12 mouse cellular contexts compared by ENCODE assay signal in the genomic region with DNA sequence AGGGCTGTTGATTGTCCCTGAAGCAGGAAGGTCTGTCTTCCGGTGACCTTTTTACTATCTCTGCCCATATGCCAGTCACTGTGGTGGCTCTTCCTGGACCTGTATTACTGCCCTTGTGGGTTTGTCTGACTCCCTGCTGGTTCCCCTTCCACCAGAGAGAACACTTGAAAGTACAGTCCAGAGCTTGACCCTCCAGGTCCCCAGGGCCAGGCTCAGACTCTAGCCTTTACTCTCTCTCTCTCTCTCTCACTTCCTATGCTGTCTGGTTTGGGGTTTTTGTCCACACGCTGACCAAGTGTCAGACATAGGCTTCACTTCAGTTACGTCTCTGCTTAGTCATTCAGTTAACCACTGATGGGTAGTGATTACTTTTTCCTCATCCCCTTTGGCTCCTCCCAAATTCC. TPM values are rescaled to one million over a fixed set of nuclear protein-coding genes. Genes with fewer than 3 reads are reported as not detected.
DNase-seq lines count a peak whose midpoint lies in the region; ATAC-seq and TF ChIP-seq lines count a peak whose summit lies in the region.
"Had no signal": no experiment of that assay in that cellular context is flagged by ENCODE, and none has a peak within 500 bp of the region (broad histone marks: within the 10 kb centered on the region; RNA-seq: fewer than 3 reads in every experiment).

No protein-coding gene starts in this region.

- no peak for TF ChIP-seq POLR2A in MEL (IDR thresholded peaks at IDR 0.05; ENCODE audit: control insufficient read depth in 1 of 2, insufficient read depth in 1 of 2, low read depth in 1 of 2, low read length in 2 of 2, poor library complexity in 1 of 2)

- ATAC-seq in kidney, embryonic 15.5 days (replicated peaks; ENCODE audit: low FRiP score) = no peak
- no peak for ATAC-seq in liver, embryonic 13.5 days (ENCODE audit: low read depth)
- ATAC-seq in midbrain, embryonic 16.5 days = no peak
- ATAC-seq: intestine, postnatal 0 days had no signal

- no peak overlapping the region for H3K4me3 ChIP-seq in kidney, embryonic 15.5 days (replicated peaks)
- H3K4me3 ChIP-seq in MEL (ENCODE audit: control insufficient read depth in 1 of 2, insufficient read depth in 1 of 2, low read depth in 2 of 2, low read length in 2 of 2) = no peak overlapping the region
- H3K4me3 ChIP-seq in liver, embryonic 13.5 days (replicated peaks) = no peak overlapping the region
- no peak overlapping the region for H3K4me3 ChIP-seq in midbrain, embryonic 16.5 days (ENCODE audit: low read depth, low read length)

- 80% methylated on average over 3 of the region's 3 CpGs for WGBS in kidney, embryonic 15.5 days
- 29% methylated on average over 3 of the region's 3 CpGs for WGBS in liver, embryonic 13.5 days (ENCODE audit: insufficient replicate concordance)
- WGBS in midbrain, embryonic 16.5 days = 85% methylated on average over 3 of the region's 3 CpGs

- H3K4me1 ChIP-seq in kidney, embryonic 15.5 days = peaks cover 19% of the 10 kb centered on the region
- H3K4me1 ChIP-seq in MEL (ENCODE audit: control insufficient read depth in 1 of 2, insufficient read depth in 2 of 2, low read length in 2 of 2) = peaks cover 37 to 65% of the 10 kb centered on the region in 2 experiments
- H3K4me1 ChIP-seq in liver, embryonic 13.5 days (replicated peaks) = peaks cover 28% of the 10 kb centered on the region
- H3K4me1 ChIP-seq in midbrain, embryonic 16.5 days (ENCODE audit: control insufficient read depth, insufficient read depth, low read length) = no peaks in the 10 kb centered on the region

- no peak for DNase-seq in kidney, adult 18-20 months
- DNase-seq in 416B (ENCODE audit: low read depth) (peak; percentile 97), MEL (ENCODE audit: low read depth, low spot score) (no peak)
- no peak for DNase-seq in liver, embryonic 13.5 days
- no peak for DNase-seq in left cerebral cortex, adult 8-10 months (ENCODE audit: low spot score in 2 of 2)
- no peak for DNase-seq in urinary bladder, postnatal 14 days (ENCODE audit: low spot score)
- DNase-seq: cerebellum, postnatal 14 days; midbrain, embryonic 14.5 days had no signal

- H3K9me3 ChIP-seq in kidney, embryonic 15.5 days (replicated peaks) = no peaks in the 10 kb centered on the region
- no peaks in the 10 kb centered on the region for H3K9me3 ChIP-seq in MEL (replicated peaks; ENCODE audit: insufficient read depth, low read length)
- 0 out of 2 replicates have a peak, but pooled peaks cover 4% of the 10 kb centered on the region for H3K9me3 ChIP-seq in liver, embryonic 13.5 days (replicated peaks)
- H3K9me3 ChIP-seq in midbrain, embryonic 16.5 days (replicated peaks; ENCODE audit: control insufficient read depth, low read length, poor library complexity, severe bottlenecking) = no peaks in the 10 kb centered on the region

- TF ChIP-seq RAD21 in MEL (IDR thresholded peaks at IDR 0.05; ENCODE audit: low read depth, low read length) = no peak

- H3K4me2 ChIP-seq in kidney, embryonic 15.5 days = no peak overlapping the region
- no peak overlapping the region for H3K4me2 ChIP-seq in liver, embryonic 13.5 days
- H3K4me2 ChIP-seq in midbrain, embryonic 16.5 days (ENCODE audit: low read length) = no peak overlapping the region

- H3K27me3 ChIP-seq in kidney, embryonic 15.5 days = no peaks in the 10 kb centered on the region
- no peaks in the 10 kb centered on the region for H3K27me3 ChIP-seq in MEL (ENCODE audit: control insufficient read depth in 1 of 2, insufficient read depth in 2 of 2, low read length in 2 of 2)
- no peaks in the 10 kb centered on the region for H3K27me3 ChIP-seq in liver, embryonic 13.5 days
- no peaks in the 10 kb centered on the region for H3K27me3 ChIP-seq in midbrain, embryonic 16.5 days (ENCODE audit: control insufficient read depth, insufficient read depth, low read depth, low read length)

- H3K27ac ChIP-seq in kidney, embryonic 15.5 days = peak overlapping the region; percentile 75
- H3K27ac ChIP-seq in MEL (ENCODE audit: control insufficient read depth, low read depth, low read length) = peak overlapping the region; percentile 7
- H3K27ac ChIP-seq in liver, embryonic 13.5 days = 0 out of 2 replicates have a peak overlapping the region, but pooled peaks have one; percentile 23
- no peak overlapping the region for H3K27ac ChIP-seq in midbrain, embryonic 16.5 days (ENCODE audit: low read length)

- no peaks in the 10 kb centered on the region for H3K36me3 ChIP-seq in kidney, embryonic 15.5 days
- peaks cover 0 to 43% of the 10 kb centered on the region in 2 experiments; a peak in 2 of 4 replicates for H3K36me3 ChIP-seq in MEL (ENCODE audit: control insufficient read depth in 1 of 2, insufficient read depth in 2 of 2, low read length in 2 of 2)
- H3K36me3 ChIP-seq in liver, embryonic 13.5 days = 0 out of 2 replicates have a peak, but pooled peaks cover 2% of the 10 kb centered on the region
- no peaks in the 10 kb centered on the region; the same call in 1 of the 2 replicates for H3K36me3 ChIP-seq in midbrain, embryonic 16.5 days (ENCODE audit: control insufficient read depth, insufficient read depth, low read length)

- H3K9ac ChIP-seq in kidney, embryonic 15.5 days = no peak overlapping the region
- H3K9ac ChIP-seq in MEL (ENCODE audit: control insufficient read depth, low read depth, low read length, poor library complexity, severe bottlenecking) = no peak overlapping the region; the same call in 1 of the 2 replicates
- H3K9ac ChIP-seq in liver, embryonic 13.5 days = no peak overlapping the region
- no peak overlapping the region for H3K9ac ChIP-seq in midbrain, embryonic 16.5 days (ENCODE audit: low read depth, low read length)

- TF ChIP-seq CTCF in MEL (IDR thresholded peaks at IDR 0.05 in 2 of 3, conservative IDR thresholded peaks at IDR 0.05 in 1 of 3; ENCODE audit: control insufficient read depth in 1 of 3, insufficient read depth in 1 of 3, low read depth in 2 of 3, low read length in 3 of 3, poor library complexity in 1 of 3, severe bottlenecking in 1 of 3) = no peak

- TF ChIP-seq EP300 in MEL (IDR thresholded peaks at IDR 0.05; ENCODE audit: low read depth in 1 of 2, low read length in 2 of 2) = 0 out of 4 replicates have a peak, but pooled peaks of 1 of the 2 experiments have one; percentile 31

- H3K79me2 ChIP-seq in MEL (ENCODE audit: control insufficient read depth, insufficient read depth, low read length, poor library complexity) = no peaks in the 10 kb centered on the region

TF ChIP-seq in MEL, 35 proteins besides CTCF, POLR2A, EP300 and RAD21:
- TF ChIP-seq SIN3A (IDR thresholded peaks at IDR 0.05; ENCODE audit: low read length) (peak; percentile 25; the same call in 1 of the 2 replicates), MEF2A (IDR thresholded peaks at IDR 0.05; ENCODE audit: extremely low read depth, insufficient replicate concordance, low read depth, low read length, poor library complexity, severe bottlenecking) (no peak), RCOR1 (IDR thresholded peaks at IDR 0.05; ENCODE audit: low read depth, low read length) (peak; percentile 43; the same call in 1 of the 2 replicates)

RNA-seq across cellular contexts. Expression of a gene that starts 9.6 kb away (rescaled TPM):
- 519 and 576 TPM in 2 replicates for polyA plus RNA-seq in kidney, embryonic 15.5 days (2015; fragmentation: Nextera tagmentation; extraction: Ambion mirVana)
- 86.8 and 105 TPM in 2 replicates for total RNA-seq in MEL (2012; rRNA removed)
- 100 to 1,000 TPM in 1 of 2 experiments, not detected in 1; 133 TPM for polyA plus RNA-seq in MEL (2012; ENCODE audit: insufficient read depth in 1 of 2, insufficient read length in 2 of 2, low read depth in 1 of 2, low replicate concordance in 2 of 2, missing spikeins in 1 of 2)
- 130 and 131 TPM in 2 replicates for polyA plus RNA-seq in liver, embryonic 13.5 days (2015; fragmentation: Nextera tagmentation; extraction: Ambion mirVana)
- polyA plus RNA-seq in midbrain, embryonic 16.5 days (2015; fragmentation: Nextera tagmentation; extraction: Ambion mirVana) = 364 and 411 TPM in 2 replicates
- total RNA-seq in left cerebral cortex, adult 8-10 months (2022) = 100 to 1,000 TPM; 406 to 526 (median 451) TPM

RNA-seq across cellular contexts. Expression of a gene that starts 26.1 kb away (rescaled TPM):
- polyA plus RNA-seq in kidney, embryonic 15.5 days (2015; fragmentation: Nextera tagmentation; extraction: Ambion mirVana) = 91.8 and 105 TPM in 2 replicates
- 63.9 and 76.9 TPM in 2 replicates for total RNA-seq in MEL (2012; rRNA removed)
- 10 to 100 TPM in 1 of 2 experiments, not detected in 1; 75.6 TPM for polyA plus RNA-seq in MEL (2012; ENCODE audit: insufficient read depth in 1 of 2, insufficient read length in 2 of 2, low read depth in 1 of 2, low replicate concordance in 2 of 2, missing spikeins in 1 of 2)
- 44.2 and 45.3 TPM in 2 replicates for polyA plus RNA-seq in liver, embryonic 13.5 days (2015; fragmentation: Nextera tagmentation; extraction: Ambion mirVana)
- 90.6 and 90.7 TPM in 2 replicates for polyA plus RNA-seq in midbrain, embryonic 16.5 days (2015; fragmentation: Nextera tagmentation; extraction: Ambion mirVana)
- total RNA-seq in left cerebral cortex, adult 8-10 months (2022) = 10 to 100 TPM; 37.0 to 42.1 (median 39.8) TPM

RNA-seq across cellular contexts. Expression of a gene that starts 38.1 kb away (rescaled TPM):
- polyA plus RNA-seq in kidney, embryonic 15.5 days (2015; fragmentation: Nextera tagmentation; extraction: Ambion mirVana) = 2.2 and 2.3 TPM in 2 replicates
- total RNA-seq in MEL (2012; rRNA removed) = 159 and 205 TPM in 2 replicates
- polyA plus RNA-seq in MEL (2012; ENCODE audit: insufficient read depth in 1 of 2, insufficient read length in 2 of 2, low read depth in 1 of 2, low replicate concordance in 2 of 2, missing spikeins in 1 of 2) = 100 to 1,000 TPM in 1 of 2 experiments, 10 to 100 TPM in 1; 53.5 to 212 TPM
- polyA plus RNA-seq in liver, embryonic 13.5 days (2015; fragmentation: Nextera tagmentation; extraction: Ambion mirVana) = 89.4 and 99.6 TPM in 2 replicates
- polyA plus RNA-seq in midbrain, embryonic 16.5 days (2015; fragmentation: Nextera tagmentation; extraction: Ambion mirVana) = 0.30 and 0.48 TPM in 2 replicates
- total RNA-seq in left cerebral cortex, adult 8-10 months (2022) = under 1 TPM; 0.18 to 0.44 (median 0.29) TPM

RNA-seq across cellular contexts. Expression of a gene that starts 51.5 kb away (rescaled TPM):
- polyA plus RNA-seq in kidney, embryonic 15.5 days (2015; fragmentation: Nextera tagmentation; extraction: Ambion mirVana) = 7.1 and 8.2 TPM in 2 replicates
- total RNA-seq in MEL (2012; rRNA removed) = 1.5 and 1.7 TPM in 2 replicates
- 1 to 10 TPM in 1 of 2 experiments, not detected in 1; 1.9 TPM for polyA plus RNA-seq in MEL (2012; ENCODE audit: insufficient read depth in 1 of 2, insufficient read length in 2 of 2, low read depth in 1 of 2, low replicate concordance in 2 of 2, missing spikeins in 1 of 2)
- 0.73 and 0.75 TPM in 2 replicates for polyA plus RNA-seq in liver, embryonic 13.5 days (2015; fragmentation: Nextera tagmentation; extraction: Ambion mirVana)
- 1.5 and 1.8 TPM in 2 replicates for polyA plus RNA-seq in midbrain, embryonic 16.5 days (2015; fragmentation: Nextera tagmentation; extraction: Ambion mirVana)
- not detected for total RNA-seq in left cerebral cortex, adult 8-10 months (2022)
- total RNA-seq: gastrocnemius, postnatal 36 days had no signal

Comparison
In these comparisons a context has a peak if more than half of its experiments do, and no peak if none do; other contexts are left out.
1. RNA of a gene that starts 38.1 kb away (polyA plus RNA-seq): 53.5 to 212 TPM in MEL and 89.4 to 99.6 TPM in liver, embryonic 13.5 days; 2.2 to 2.3 TPM in kidney, embryonic 15.5 days and 0.30 to 0.48 TPM in midbrain, embryonic 16.5 days; every median in the first group is over 10 times any median in the second.